Mouse (Mus musculus): ENCODE data around the gene Rad51b. TPM values are rescaled to one million over a fixed set of nuclear protein-coding genes. Genes with fewer than 3 reads are reported as not detected.

Gene Rad51b
- total RNA-seq, 1 experiment from 2014 or later: 12.7 TPM

DNA sequence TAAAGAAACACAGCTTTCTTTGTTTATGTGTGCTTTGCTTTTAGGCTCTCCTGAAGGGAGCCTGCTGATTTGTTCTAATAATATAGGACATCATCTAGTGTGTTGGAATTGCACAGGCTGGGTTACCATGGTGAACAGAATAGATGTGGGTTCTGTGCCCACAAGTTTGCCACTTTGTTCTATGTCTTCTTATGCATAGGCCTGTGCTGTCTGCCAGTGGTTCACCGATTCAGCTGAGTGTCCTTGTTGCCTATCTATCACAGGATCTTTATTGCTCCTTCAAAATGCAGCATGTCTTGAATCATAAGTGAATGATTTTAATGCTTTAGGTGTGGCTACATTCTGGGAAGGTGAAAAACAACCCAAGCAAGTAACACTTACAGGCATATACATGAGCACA lies 201.2 kb downstream of the Rad51b start:
- no peak for ATAC-seq (replicated peaks in 1 of 2; ENCODE audit: insufficient read depth in 1 of 2, low FRiP score in 2 of 2, low TSS enrichment in 1 of 2, low read depth in 1 of 2, poor library complexity in 2 of 2, severe bottlenecking in 2 of 2)

DNA sequence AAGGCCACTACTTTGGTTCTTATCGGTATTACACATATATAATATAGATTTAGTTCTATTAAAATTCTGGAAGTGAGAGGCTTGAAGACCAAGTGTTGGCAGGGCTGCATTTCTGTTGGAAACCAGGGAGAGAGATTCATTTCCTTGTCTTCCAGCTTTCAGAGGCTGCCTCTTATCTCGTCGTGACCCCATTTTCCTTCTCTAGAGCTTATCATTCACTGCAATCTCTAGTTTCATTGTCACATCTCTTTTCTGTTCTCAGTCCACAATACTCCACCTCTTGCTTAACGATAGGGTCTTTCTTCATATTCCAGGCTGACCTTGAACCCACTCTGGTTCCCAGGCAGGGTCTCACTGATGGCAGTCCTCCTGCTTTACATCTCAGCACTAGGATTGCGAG lies 202.7 kb downstream of the Rad51b start:
- no peak for ATAC-seq (replicated peaks in 1 of 2; ENCODE audit: insufficient read depth in 1 of 2, low FRiP score in 2 of 2, low TSS enrichment in 1 of 2, low read depth in 1 of 2, poor library complexity in 2 of 2, severe bottlenecking in 2 of 2)

DNA sequence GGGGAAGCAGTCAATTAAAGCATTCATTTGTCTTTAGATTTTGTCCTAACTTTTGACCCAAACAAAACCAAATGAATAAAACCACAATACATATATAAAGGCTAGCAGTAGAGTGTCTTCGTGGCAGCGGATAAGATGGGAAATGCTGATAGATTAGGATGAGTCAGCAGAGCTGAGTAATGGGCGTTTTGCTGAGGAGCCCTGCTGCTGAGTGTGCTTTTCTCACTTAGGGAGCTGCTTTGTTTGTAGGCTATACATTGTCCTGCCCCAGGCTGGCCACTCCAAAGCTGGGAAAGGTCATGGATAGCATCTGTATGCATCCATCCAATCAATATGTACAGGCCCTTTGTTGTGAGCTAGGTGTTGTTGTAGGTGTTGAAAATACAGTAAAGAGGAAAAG lies 204.8 kb downstream of the Rad51b start:
- ATAC-seq (replicated peaks in 1 of 2; ENCODE audit: insufficient read depth in 1 of 2, low FRiP score in 2 of 2, low TSS enrichment in 1 of 2, low read depth in 1 of 2, poor library complexity in 2 of 2, severe bottlenecking in 2 of 2): no peak

DNA sequence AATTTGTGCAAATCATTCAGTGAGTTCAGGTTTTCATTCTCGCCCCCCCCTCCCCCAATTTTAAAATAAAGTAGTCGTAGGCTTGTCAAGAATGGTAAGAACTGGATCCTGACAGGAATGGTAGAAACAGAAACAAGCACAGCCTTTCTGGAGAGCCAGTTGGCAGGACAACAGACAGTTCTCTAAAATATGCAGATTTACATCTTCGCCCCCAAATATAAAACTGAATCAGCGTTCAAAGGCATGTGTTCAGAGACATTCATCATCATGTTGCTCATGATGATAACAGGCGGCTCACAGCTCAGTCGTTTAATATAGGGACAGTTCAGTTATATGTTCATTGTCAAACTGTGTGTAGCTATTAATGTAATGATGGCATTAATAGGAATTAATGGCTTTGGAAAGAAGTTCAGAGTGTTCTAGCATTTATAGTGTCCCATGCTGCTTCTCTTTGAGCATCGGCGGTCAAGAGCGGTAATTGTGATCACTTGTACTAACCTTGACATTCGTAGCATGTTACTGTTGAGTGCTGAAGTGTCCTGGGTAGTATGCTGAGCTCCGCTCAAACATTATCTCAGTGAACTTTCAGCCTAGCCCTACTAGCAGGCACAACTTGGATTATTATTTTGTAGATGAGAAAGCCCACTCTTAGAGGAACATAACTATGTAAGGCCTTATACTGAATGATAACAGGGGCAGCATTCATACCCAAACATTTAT lies 205.9 kb downstream of the Rad51b start:
- no peak for ATAC-seq (replicated peaks in 1 of 2; ENCODE audit: insufficient read depth in 1 of 2, low FRiP score in 2 of 2, low TSS enrichment in 1 of 2, low read depth in 1 of 2, poor library complexity in 2 of 2, severe bottlenecking in 2 of 2)

DNA sequence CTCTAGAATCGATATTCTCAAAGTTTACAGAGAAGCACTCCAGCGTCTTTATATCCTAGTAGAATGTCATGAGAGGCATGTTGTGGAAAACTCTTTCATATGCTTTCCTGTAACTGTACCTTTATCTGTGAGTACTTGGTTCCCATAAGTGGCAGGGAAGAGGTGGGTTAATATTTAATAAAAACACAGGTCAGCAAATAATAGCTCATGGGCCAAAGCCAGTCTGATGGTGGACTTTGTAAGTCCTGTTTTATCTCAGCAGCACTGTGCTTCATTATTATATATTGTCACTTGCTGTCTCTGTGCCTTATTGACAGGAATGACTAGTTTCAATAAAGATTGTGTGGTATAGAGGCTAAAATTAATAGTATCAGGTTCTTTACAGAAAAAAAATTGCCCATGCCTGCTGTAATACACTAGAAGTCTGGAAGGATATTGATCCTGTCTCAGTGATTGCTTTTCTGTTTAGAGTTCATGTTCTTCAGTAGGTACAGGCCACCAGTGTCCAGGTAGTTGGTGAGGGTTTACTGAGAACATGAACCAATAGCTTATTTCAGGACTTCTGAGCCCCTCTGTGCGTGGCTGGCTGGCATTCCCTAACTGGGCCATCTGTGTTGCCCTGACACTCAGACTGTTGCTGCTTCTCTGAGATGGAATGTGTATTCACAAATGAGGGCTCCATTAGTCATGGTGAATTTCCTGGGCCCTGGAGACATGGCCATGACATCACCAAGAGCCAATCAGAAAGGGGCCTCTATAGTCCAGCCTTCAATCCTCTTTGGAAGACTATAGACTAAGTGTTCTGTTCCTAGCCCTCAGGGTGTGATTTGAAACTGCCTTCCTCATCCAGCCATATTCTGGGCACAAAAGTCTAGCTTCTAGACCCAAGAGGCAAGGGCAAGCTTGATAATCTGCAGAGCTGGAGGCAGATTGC lies 206.8 kb downstream of the Rad51b start:
- ATAC-seq (replicated peaks in 1 of 2; ENCODE audit: insufficient read depth in 1 of 2, low FRiP score in 2 of 2, low TSS enrichment in 1 of 2, low read depth in 1 of 2, poor library complexity in 2 of 2, severe bottlenecking in 2 of 2): no peak

DNA sequence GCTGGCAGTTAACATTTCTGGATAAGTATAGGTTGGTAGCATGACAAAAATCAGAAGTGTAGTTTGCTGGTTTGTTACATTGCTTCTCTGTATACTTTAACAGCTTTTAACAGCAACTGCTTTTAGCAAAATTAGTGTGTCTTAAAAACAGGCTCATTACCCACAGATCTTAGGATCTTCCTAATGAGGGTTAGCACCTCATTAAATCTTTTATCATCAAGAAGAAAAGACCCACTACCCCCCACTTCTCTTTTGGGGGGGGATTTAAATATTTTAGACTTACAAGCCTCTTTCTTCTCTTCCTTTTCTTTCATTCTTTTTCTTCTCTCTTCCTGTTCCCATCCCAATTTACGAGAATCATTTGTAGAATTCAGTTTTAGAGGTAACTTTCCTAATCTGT lies 207.6 kb downstream of the Rad51b start:
- no peak for ATAC-seq (replicated peaks in 1 of 2; ENCODE audit: insufficient read depth in 1 of 2, low FRiP score in 2 of 2, low TSS enrichment in 1 of 2, low read depth in 1 of 2, poor library complexity in 2 of 2, severe bottlenecking in 2 of 2)

DNA sequence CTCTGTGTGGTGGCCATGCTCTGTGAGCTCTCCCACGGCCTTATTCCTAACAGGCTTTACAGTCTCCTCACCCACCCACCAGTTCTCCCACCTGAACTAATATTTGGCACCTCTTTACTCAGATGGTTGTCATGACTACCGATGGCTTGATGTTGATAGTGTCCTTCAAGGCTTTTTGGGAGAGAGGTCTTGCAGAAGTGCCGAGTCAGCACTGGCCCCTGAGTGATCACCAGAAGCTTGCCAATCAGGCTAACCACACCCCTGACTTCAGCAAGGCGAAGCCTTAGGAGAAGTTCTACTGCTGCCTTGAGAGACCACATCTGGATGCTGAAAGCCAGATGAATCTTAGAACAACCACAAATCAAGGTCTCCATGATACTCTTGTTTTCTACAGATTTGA lies 209.3 kb downstream of the Rad51b start:
- no peak for ATAC-seq (replicated peaks in 1 of 2; ENCODE audit: insufficient read depth in 1 of 2, low FRiP score in 2 of 2, low TSS enrichment in 1 of 2, low read depth in 1 of 2, poor library complexity in 2 of 2, severe bottlenecking in 2 of 2)

DNA sequence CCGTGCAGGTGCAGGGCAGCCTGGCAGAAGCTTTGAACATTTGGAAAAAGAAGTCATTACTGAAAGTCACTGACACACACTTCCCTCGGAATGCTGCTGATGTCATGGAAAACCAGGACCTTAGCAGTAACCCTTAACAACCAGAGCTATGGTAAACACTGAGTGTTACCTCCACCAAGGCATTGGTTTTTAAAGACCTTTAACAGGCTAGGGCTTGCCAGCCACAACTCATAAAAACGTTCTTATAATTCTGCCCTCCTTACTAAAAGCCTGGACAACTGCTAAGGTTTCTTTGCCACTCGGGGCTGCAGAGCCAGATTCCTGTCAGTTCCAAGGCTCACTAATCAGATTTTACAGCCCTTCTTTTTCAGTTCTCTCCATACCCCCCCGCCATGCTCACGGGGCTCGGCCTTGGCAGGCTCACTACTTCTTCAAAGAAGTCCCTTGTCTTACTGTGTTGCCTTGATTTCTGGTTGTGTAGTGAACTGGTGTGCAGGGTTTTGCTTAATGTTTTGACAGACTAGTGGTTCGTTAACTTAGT lies 210.1 kb downstream of the Rad51b start:
- no peak for ATAC-seq (replicated peaks in 1 of 2; ENCODE audit: insufficient read depth in 1 of 2, low FRiP score in 2 of 2, low TSS enrichment in 1 of 2, low read depth in 1 of 2, poor library complexity in 2 of 2, severe bottlenecking in 2 of 2)

DNA sequence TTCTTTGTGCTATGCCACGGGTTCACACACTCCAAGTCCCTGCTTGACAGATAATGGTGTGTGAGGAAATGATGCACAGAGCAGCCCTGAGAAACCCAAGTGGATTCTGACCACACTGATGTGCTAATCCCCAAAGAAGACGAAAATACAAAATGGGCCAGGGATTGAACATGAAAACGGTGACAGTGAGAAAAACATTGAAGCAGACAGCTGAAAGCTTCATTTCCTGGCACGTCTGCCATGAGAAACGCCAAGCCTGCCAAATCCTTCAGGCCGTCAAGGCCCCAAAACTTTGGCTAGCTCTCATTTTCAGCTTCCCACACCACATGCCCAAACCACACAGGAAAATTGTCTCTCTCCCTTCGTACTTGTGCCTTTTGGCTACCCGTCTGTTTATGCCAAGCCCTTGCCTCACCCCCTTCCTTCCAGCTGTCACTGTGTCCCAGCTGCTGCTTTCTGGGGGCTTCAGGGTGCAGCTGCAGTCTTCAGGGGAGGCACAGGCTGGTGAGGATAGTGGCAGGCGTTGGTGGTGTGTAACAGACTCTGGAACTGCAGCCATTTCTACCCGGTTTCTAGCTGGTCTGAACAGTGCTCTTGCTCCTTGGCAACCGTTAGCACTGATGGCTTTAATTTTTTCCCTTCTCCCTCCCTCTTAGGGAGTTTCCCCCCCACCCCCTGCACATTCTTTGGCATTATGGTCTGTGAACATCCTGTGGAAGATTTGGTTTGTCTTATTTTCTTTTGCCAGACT lies 214.5 kb downstream of the Rad51b start:
- ATAC-seq (replicated peaks in 1 of 2; ENCODE audit: insufficient read depth in 1 of 2, low FRiP score in 2 of 2, low TSS enrichment in 1 of 2, low read depth in 1 of 2, poor library complexity in 2 of 2, severe bottlenecking in 2 of 2): no peak

DNA sequence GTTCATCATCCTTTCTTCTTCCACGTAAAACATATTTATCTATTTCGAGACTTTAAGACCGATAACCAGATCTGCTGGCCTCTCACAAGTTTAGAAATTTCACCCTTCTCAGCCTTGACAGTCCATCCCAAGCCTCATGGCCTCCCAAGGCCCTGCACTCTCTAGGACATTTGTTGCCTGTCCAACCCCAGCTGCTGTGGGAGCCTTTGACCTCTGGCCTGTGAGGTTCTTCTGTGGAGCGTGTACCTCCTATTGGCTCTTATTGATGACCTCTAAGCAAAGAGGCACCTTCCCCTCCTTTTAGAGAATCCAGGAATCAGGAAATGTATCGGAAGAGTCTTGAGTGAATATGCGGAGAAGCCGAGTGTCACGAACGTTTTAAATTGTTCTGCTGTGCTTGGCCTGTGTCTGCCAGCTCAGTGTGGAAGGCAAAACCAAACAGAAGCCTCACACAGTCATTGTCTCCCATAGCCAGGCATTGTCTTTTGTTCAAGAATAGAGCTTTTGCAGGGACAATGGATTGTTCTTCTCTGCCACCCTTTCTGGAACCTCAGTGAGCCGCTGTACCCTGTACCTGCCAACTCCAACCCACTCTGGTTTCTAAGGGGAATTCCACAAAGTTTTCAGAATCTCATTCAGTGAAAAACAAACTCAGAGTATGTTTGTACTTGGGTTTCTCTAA lies 215.3 kb downstream of the Rad51b start:
- no peak for ATAC-seq (replicated peaks in 1 of 2; ENCODE audit: insufficient read depth in 1 of 2, low FRiP score in 2 of 2, low TSS enrichment in 1 of 2, low read depth in 1 of 2, poor library complexity in 2 of 2, severe bottlenecking in 2 of 2)

DNA sequence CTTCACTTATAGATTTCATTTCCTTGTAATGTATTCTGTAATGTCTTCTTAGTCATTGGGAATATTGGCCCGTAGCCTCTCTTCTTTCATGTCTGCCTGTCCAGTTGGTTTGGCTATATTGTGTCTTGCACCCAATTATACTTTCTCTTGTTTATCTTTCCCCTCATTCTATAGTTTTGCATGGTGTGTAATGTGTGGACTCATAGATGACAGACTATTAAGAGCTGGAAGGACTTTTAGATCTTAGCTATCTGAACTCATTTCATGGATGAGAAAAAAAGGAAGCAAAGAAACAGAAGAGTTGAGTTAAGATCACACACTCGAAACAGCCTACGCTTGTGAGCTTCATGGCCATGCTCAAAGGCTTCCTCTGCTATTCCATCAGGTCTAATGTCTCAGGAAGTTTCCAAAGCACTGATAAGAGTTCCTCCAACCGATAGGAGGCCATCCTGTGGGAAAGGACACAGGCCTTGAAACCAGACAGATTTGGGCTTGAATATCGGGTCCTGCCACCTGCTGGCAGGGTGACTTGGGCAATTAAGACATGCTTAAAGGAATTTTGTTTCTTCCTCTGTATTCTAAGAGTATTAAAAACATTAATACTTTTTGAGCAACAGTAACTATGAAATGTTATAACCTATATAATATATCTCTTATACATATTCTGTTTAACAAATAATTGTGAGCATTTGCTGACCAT lies 216.1 kb downstream of the Rad51b start:
- ATAC-seq (replicated peaks in 1 of 2; ENCODE audit: insufficient read depth in 1 of 2, low FRiP score in 2 of 2, low TSS enrichment in 1 of 2, low read depth in 1 of 2, poor library complexity in 2 of 2, severe bottlenecking in 2 of 2): no peak

DNA sequence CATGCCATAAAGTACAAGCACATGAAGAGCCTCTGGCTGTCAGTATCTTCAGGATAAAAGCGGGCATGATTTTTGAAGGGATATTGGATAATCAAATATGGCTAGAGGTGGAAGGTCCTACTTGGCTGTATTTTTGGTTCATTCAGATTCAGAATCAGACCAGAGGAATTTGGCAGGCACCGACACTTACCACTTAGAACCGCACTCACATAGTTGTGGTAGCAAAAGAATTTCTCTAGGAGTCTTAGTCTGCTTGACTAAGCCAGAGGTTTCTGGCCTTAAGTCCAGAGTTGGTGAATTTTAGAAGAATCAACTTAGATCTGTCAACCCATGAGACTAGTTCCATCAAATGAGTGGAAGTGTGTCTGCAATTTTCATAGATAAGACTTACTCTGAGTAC lies 217.6 kb downstream of the Rad51b start:
- no peak for ATAC-seq (replicated peaks in 1 of 2; ENCODE audit: insufficient read depth in 1 of 2, low FRiP score in 2 of 2, low TSS enrichment in 1 of 2, low read depth in 1 of 2, poor library complexity in 2 of 2, severe bottlenecking in 2 of 2)

DNA sequence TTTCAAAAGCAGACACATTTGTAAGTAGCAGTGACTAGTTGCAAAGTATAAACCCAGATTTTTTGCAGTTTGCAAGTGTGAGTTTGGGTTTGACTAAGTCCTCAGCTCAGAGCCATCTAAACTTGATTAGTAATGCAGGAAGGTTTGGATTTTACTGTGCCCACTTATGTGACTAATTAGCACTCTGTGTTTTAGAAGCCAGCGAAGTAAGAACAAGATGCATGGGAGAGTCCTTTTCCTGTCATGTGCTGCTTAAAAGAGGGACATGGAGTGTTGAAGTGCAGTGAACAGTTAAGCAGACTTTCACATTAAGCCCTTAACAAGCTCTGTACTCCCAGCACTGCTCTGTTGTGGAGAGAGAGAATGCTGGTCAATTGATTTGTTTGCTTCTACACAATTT lies 225.3 kb downstream of the Rad51b start:
- no peak for ATAC-seq (replicated peaks in 1 of 2; ENCODE audit: insufficient read depth in 1 of 2, low FRiP score in 2 of 2, low TSS enrichment in 1 of 2, low read depth in 1 of 2, poor library complexity in 2 of 2, severe bottlenecking in 2 of 2)

DNA sequence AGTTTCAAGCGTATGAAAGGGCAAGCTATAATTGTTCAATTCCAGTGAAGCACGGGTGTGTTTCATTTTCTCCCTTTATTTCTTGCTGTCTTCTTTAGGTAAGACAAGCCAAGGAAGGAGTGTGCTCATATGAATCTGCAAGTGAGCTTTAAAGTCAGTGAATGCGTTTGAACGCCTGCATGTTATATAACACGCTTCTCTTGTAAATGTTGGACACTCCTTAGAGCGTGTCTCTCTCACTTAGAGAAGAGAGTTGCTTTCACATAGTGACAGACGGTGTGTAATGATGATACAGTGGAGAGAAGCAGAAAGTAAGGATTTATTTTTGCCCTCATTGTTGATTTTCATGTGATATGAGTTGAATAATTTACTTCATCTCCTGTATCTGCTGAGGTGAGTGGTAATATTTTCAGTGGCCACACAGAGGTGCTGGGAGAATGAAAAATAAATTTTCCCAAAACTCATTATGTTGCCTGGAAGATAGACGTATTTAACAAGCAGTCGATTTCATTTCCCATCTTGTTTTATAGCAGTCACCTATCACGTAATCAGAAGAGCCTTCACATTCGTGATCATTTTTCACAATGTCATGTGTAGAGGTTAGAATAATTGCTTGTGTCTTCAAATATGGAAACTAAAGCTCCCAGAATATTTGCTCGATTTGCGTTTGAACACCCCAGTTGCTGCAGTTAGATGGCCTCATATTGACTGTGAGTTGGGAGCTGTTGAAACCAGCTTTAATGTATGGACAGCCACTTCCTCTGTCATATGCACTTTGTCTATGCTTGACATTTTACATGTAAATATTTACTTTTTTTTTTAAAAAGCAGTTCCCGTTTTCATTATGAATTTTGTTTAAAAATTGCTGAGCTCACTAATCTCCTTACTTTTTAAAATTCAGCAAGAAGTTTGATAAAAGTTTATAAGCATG lies 228.1 kb downstream of the Rad51b start:
- no peak for ATAC-seq (replicated peaks in 1 of 2; ENCODE audit: insufficient read depth in 1 of 2, low FRiP score in 2 of 2, low TSS enrichment in 1 of 2, low read depth in 1 of 2, poor library complexity in 2 of 2, severe bottlenecking in 2 of 2)

DNA sequence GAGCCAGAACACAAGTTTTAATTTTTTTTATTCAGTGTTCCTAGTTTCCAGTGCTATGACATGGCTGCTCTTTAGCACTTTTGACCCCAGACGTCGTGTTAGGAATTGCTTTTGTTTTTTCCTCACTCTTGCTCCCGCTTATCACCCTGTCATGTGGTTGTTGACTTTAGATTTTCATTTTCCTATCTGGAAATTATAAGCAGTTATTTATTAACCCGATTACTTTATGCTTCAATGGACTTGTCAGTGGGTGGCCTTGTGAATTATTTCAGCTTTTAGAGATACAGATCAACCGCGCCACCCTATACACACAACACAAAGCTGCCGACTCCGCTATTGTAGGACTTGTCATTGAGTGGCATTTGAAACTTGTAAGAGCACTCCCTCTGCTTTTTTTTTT lies 228.8 kb downstream of the Rad51b start:
- ATAC-seq (replicated peaks in 1 of 2; ENCODE audit: insufficient read depth in 1 of 2, low FRiP score in 2 of 2, low TSS enrichment in 1 of 2, low read depth in 1 of 2, poor library complexity in 2 of 2, severe bottlenecking in 2 of 2): no peak

DNA sequence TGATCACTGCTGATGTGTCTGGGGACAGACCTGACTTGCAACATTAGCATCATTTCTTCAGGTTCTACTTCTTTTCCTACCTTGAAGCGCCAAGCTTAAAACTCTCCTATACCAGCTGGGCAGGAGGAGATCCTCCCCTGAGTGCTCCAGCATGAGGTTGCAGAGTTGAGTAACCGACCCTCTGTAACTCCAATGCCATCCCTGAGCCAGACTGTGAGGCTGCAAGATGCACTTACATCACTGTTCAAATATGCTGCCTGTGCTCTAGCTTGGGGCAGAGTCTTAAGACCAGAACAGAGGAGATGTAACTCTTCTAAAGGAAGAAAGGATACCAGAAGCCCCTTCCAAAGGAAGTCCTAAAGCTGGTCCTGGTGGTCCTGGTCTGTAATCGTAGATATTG lies 230.1 kb downstream of the Rad51b start:
- no peak for ATAC-seq (replicated peaks in 1 of 2; ENCODE audit: insufficient read depth in 1 of 2, low FRiP score in 2 of 2, low TSS enrichment in 1 of 2, low read depth in 1 of 2, poor library complexity in 2 of 2, severe bottlenecking in 2 of 2)

Measured in hematopoietic stem cell, adult 5-6 weeks (primary cell).